Comparison of ENCODE assay signal across 12 mouse cellular contexts in the genomic region with DNA sequence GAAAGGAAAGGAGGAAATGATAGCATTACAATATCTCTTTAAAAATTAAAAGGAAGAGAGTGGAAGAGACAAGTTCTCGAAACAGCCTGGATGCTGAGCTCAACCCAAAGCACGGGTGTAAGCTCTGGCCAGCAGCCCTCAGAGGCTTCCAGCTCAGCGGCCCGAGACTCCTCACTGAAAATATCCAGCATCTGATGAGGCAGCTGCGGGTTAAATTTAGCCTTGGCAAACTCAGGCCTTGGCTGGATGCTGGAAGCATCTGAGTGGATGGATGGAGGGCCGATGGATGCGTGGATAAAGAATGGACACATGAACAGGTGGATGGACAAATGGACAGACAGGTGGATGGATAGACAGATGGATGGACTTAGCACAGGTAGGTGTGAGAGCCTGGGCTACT. TPM values are rescaled to one million over a fixed set of nuclear protein-coding genes. Genes with fewer than 3 reads are reported as not detected.
A peak's percentile ranks its signal among the peaks of the same experiment; 100 is the strongest.
DNase-seq lines count a peak whose midpoint lies in the region; ATAC-seq and TF ChIP-seq lines count a peak whose summit lies in the region.
"Had no signal": no experiment of that assay in that cellular context is flagged by ENCODE, and none has a peak within 500 bp of the region (broad histone marks: within the 10 kb centered on the region; RNA-seq: fewer than 3 reads in every experiment).

No protein-coding gene starts in this region.

- 65% methylated on average over 7 of the region's 7 CpGs for WGBS in heart, embryonic 10.5 days
- WGBS in stomach, postnatal 0 days = 47% methylated on average over 7 of the region's 7 CpGs

- H3K27ac ChIP-seq in heart, embryonic 10.5 days = no peak overlapping the region
- H3K27ac ChIP-seq in stomach, postnatal 0 days (replicated peaks) = no peak overlapping the region
- H3K27ac ChIP-seq: heart, embryonic 15.5 days; liver, embryonic 15.5 days had no signal

- H3K27me3 ChIP-seq in heart, embryonic 10.5 days (ENCODE audit: insufficient read depth, poor library complexity, severe bottlenecking) = 0 out of 2 replicates have a peak, but pooled peaks cover 10% of the 10 kb centered on the region
- peaks cover 2% of the 10 kb centered on the region; the same call in 1 of the 2 replicates for H3K27me3 ChIP-seq in stomach, postnatal 0 days (ENCODE audit: control insufficient read depth, insufficient read depth, low read length)
- H3K27me3 ChIP-seq: liver, embryonic 15.5 days had no signal

- H3K36me3 ChIP-seq in heart, embryonic 10.5 days = no peaks in the 10 kb centered on the region
- no peaks in the 10 kb centered on the region for H3K36me3 ChIP-seq in stomach, postnatal 0 days (ENCODE audit: control insufficient read depth, insufficient read depth, low read length)
- H3K36me3 ChIP-seq: heart, embryonic 15.5 days; liver, embryonic 15.5 days had no signal

- H3K4me3 ChIP-seq in heart, embryonic 10.5 days = no peak overlapping the region
- H3K4me3 ChIP-seq in stomach, postnatal 0 days (ENCODE audit: low read depth, low read length) = no peak overlapping the region
- H3K4me3 ChIP-seq: heart, embryonic 15.5 days; liver, embryonic 15.5 days had no signal

- no peak overlapping the region for H3K4me2 ChIP-seq in stomach, postnatal 0 days (replicated peaks; ENCODE audit: low read depth)
- H3K4me2 ChIP-seq: heart, embryonic 15.5 days; liver, embryonic 15.5 days had no signal

- peak; percentile 47 for DNase-seq in heart, adult 8-10 months (ENCODE audit: low spot score)
- no peak for DNase-seq in heart, embryonic 10.5 days (ENCODE audit: low spot score)
- peak; percentile 27 to 50 for DNase-seq in cerebellum, postnatal 25 days
- peak; percentile 54 to 57 for DNase-seq in heart, adult 9 months (ENCODE audit: low spot score in 2 of 2)
- DNase-seq in right cerebral cortex, postnatal 14 days = peak; percentile 31
- no peak for DNase-seq in stomach, postnatal 0 days (ENCODE audit: low spot score)
- DNase-seq in urinary bladder, postnatal 36 days (ENCODE audit: low spot score in 2 of 2) = no peak
- DNase-seq: adrenal gland, postnatal 25 days; layer of hippocampus, postnatal 36 days had no signal

- H3K9ac ChIP-seq in stomach, postnatal 0 days (ENCODE audit: low read length) = no peak overlapping the region
- H3K9ac ChIP-seq: heart, embryonic 15.5 days; liver, embryonic 15.5 days had no signal

- peaks cover 4% of the 10 kb centered on the region; the same call in 1 of the 2 replicates for H3K4me1 ChIP-seq in heart, embryonic 10.5 days
- no peaks in the 10 kb centered on the region for H3K4me1 ChIP-seq in stomach, postnatal 0 days (replicated peaks; ENCODE audit: control insufficient read depth, insufficient read depth)
- H3K4me1 ChIP-seq: heart, embryonic 15.5 days; liver, embryonic 15.5 days had no signal

- TF ChIP-seq EP300 in stomach, postnatal 0 days (optimal IDR thresholded peaks at IDR 0.05) = no peak

- no peak for TF ChIP-seq CTCF in stomach, postnatal 0 days (IDR thresholded peaks at IDR 0.05; ENCODE audit: low read depth)

- H3K9me3 ChIP-seq in heart, embryonic 10.5 days = no peaks in the 10 kb centered on the region
- H3K9me3 ChIP-seq in stomach, postnatal 0 days (ENCODE audit: control insufficient read depth, low read length) = no peaks in the 10 kb centered on the region
- H3K9me3 ChIP-seq: heart, embryonic 15.5 days; liver, embryonic 15.5 days; megakaryocyte, embryonic 14.5 days had no signal

- ATAC-seq in stomach, postnatal 0 days (ENCODE audit: low FRiP score, low TSS enrichment) = no peak

RNA-seq across cellular contexts. Expression of a gene that starts 57.2 kb away (rescaled TPM):
- 10 to 100 TPM; 77.2 to 85.1 (median 80.7) TPM for total RNA-seq in heart, adult 8-10 months (2022)
- polyA plus RNA-seq in heart, embryonic 10.5 days (2016; fragmentation: Nextera tagmentation; extraction: Ambion mirVana) = 80.8 and 91.5 TPM in 2 replicates
- 172 and 177 TPM in 2 replicates for polyA plus RNA-seq in stomach, postnatal 0 days (2015; fragmentation: Nextera tagmentation; extraction: Ambion mirVana)

Comparison
In these comparisons a context has a peak if more than half of its experiments do, and no peak if none do; other contexts are left out.
1. DNase-seq: peak in heart, adult 8-10 months (single experiment), cerebellum, postnatal 25 days (2 of 2), heart, adult 9 months (2 of 2) and right cerebral cortex, postnatal 14 days (single experiment); none in heart, embryonic 10.5 days (single experiment), stomach, postnatal 0 days (single experiment) and urinary bladder, postnatal 36 days (0 of 2).